Mouse (Mus musculus) right cerebral cortex, adult 2 months (tissue): ENCODE data around the gene Notch4.

Experiments
- DNase-seq, 2 experiments: peaks; one replicate each; pipeline ENCODE4 v3.0.0; 2021 to 2022; ENCODE audit warnings: low spot score in 2 of 2

The Notch4 gene

DNA sequence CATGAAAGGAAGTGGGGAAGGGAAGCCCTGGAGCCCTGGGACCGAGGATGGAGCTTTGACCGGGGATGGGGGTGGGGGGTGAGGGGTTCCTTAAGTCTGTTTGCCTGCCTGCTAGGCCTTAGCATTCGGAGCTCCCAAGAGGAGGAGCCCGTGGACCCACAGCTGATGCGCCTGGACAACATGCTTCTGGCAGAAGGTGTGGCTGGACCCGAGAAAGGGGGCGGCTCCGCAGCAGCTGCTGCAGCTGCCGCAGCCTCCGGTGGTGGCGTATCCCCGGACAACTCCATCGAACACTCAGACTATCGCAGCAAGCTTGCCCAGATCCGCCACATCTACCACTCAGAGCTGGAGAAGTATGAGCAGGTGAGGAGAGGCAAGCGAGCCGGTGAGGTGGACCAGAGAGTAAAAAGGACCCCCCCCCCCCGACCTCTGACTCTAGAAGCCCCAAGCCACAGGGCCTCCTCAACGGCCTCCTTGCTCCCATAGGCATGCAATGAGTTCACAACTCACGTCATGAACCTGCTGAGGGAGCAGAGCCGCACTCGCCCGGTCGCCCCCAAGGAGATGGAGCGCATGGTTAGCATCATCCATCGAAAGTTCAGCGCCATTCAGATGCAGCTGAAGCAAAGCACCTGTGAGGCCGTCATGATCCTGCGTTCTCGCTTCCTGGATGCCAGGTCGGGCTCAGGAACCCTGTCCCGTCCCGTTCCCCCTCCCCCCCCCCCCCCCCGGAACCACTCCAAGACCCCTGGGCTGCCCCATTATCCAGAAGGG is 29.9 kb downstream of the Notch4 start:
- DNase-seq = no peak

DNA sequence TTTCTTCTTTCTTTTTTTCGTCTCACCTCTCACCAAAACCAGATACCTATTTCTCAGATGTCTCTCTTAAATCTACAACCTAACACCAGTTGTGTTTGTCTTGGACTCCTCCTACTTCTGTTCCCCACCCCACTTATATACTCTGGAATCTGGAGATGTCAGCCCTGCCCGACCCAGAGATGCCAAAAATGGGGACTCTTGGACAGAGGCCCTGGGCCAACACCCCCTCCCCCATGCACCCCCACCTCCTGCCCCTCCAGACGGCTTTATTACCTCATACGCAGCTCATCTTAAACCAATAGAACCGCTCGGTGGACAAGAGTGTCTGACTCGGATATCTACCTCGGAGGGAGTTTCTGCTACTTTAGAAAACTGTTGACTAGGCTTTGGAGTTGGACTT is 32.0 kb downstream of the Notch4 start:
- DNase-seq = no peak

DNA sequence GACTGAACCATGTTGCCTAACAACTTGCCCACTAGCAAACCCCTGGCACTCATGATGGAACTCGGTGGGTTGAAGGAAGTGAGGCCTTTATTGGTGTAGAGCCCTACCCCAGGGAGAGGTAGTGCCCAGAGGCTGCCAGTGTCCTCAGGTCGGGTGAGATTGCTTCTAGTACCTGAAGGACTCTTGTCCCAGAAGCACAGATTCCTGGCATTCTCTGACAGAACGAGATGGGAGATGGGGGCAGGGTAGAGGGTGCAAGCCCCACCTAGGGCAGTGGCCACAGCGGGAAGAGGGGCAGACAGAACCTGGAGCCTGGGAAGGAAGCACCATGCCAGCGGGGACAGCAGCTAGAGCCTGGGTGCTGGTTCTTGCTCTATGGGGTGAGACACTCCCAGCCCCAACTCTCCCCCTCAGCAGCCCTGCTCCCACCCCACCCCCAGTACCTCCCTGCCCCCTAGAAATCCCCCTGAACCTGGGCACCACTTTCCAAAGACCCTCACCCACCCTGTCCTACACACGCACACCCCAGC is 33.6 kb downstream of the Notch4 start, which contains the start of gene Ager:
TSS of gene Ager (plus strand) at position 297 of the 530 bp plus-strand sequence.
- DNase-seq = no peak

DNA sequence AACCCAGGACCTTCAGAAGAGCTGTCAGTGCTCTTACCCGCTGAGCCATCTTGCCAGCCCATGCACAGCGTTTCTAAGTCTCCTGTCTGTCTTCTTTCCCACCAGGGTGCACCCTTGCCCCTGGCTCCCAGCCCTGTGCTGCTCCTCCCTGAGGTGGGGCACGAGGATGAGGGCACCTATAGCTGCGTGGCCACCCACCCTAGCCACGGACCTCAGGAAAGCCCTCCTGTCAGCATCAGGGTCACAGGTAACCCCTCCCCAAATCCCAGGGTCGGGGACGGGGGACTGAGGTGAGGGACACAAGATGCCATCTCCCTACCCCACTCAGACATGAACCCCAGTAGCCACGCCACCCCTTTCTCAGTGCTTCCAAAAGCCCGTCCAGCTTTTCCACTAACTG is 35.8 kb downstream of the Notch4 start:
- no peak for DNase-seq

DNA sequence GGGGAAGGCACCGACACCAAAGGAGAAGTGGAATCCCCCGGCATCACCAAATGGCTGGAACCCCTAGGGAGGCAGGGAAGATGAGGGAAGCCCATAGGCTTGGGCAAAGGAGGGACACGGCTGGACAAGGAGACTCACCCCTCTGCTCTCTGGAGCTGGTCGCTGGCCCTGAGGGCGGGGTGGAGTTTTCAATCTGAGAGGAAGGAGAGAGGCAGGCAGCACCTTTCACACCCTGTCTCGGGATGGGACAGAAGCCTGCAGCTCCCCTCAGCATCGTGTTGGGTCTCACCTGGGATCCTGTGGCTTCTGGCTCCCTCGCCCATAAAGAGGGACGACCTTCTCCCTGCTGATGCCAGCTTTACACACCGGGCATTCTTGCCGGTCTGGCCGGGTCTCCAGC is 37.7 kb downstream of the Notch4 start:
- no peak for DNase-seq

DNA sequence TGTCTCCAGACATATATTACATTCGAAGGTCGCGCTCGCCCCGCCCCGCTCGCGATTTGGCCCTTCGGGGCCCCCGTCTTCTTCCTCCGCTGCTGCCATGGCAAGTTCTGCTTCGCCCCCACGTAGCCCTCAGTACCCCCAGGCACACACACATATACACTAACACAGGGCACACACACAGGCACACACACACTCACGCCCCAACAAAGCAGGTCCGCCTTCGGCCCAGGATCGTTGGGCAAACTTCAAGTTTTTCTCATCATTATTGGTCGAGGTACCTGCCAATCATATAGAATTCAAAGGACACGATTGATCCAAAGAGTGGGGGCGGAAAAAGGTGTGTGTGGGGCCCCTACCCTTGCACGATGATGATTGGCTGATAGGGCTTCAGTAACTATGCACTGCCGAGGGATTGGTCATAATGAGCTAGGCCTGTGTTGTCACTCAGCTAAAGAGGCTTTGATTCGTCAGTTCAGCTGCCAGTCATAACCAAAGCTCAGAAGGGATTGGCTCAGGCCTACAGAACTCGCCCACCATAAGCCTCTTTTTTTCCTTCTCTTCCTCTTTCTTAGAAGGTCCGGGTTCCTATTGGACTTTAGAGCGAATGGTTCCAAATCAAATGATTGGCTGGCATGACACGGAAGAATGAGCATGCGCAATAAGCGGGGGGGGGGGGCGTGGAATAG is 39.5 kb downstream of the Notch4 start, which contains the start of gene Rnf5:
TSS of gene Rnf5 (minus strand) at position 316 of the 686 bp plus-strand sequence.
- peak; percentile 99 to 100 for DNase-seq

DNA sequence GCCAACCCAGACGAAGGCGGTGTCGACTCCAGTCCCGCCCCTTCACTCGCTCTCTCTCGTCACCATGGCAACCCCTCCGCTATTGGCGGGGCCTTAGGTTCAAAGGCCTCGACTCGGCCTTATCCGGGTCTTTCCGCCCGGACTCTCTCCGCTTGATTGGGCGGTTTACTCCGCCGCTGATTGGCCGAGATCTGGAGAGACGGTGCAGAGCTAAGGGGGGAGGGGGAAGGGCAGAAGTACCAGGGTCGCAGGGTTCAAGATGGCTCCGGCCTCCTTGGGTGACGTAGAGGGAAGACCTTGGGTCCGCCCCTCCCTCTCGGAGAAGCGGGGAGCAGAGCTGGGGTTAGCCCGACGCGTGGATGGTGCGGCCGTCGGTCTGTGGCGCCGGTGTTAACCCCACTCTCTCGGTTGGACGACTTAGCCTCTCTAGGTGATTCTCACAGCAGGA is 40.0 kb downstream of the Notch4 start, which contains the start of gene Agpat1:
TSS of gene Agpat1 (plus strand) at position 202 of the 448 bp plus-strand sequence.
- DNase-seq = peak; percentile 95 to 97

DNA sequence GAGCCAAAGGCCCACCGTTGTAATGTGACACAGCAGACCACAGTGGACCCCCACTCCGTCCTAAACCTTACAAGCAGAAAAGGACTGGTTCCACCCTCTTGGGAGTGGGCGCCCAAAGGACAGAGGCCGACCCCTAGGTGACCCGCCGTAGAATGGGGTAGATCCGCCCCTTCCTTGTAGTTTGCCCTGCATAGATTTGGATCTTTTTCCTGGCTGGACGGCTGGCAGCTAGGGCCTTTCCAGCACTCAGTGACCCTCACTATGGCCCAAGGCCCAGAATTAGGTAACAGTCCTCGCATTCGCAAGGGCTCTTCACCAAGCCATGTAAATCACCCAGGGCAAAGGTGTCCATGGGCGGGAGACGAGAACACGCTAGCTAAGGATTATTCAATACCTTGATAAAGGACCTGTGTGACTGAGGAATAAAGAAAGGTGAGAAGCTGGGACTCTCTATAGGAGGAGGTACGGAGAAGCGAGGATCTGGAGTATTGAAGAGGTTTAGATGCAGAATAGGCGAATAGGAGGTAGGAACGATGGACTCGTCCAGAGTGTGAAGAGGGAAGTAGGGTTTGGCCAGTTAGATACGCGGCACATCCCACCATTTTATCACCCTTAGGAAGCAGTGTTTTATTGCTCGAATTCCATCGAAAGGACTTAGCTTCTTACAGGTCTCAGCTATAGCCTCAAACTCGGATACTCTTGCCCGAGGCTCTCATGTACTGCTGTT is 40.6 kb downstream of the Notch4 start:
- DNase-seq = no peak

DNA sequence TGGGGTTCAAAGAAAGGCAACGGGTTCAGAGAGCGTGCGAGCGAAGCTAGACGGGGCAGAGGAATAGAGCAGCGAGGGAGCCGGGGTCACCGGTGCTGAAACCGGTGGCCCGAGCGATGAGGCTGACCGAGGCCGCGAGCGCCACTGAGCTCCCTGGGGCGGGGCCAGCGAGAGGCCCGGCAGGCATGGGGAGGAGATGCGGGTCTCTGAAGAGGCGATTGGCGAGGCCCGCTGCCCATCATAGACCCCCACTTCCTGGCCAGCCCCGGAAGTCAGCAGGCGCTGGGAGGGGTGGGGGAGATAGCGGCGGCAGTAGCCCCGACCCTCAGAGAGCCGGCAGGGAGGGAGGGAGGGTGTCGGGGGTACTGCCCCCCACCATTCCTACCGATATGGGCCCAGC is 41.5 kb downstream of the Notch4 start:
- DNase-seq = peak; percentile 99

DNA sequence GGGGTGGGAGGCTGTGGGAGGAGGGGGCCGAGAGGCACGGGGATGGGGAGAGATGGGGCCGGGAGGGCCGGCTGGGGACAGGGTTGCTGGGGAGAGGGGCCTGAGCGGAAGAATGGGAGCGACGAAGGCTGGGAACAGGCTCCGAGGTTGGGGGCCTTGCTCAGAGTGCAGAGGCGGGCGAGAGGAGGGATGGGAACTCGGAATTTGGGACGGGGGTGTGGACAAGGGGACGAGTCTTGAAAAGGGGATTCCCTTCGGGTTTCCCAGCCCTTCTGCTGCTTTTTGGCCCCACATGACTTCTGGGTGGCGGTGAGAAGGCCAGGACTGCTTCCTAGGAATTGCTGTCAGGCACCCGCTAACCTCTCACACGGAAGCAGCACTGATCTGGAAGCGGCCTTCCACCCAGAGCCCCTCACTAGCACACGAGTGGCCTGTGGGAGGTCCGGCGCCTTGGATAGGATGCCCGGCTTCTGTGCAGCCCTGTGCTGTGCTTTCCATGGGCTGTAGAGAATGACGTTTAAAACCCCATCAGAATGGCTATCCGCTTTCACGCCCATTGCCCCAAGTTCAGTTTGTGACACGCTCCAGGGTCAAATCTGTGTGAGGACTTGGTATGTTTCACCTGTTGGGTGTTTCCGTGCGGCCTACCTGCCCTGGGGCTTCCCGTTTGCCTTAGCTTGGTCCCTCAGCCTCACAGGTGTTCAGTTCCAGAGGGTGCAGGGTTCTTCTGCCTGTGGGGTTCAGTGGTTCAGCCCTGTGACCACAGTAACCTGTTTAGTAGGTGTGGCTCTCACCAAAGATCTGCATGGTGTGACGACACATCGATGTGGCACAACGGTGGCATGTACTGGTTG is 42.3 kb downstream of the Notch4 start:
- DNase-seq = no peak

DNA sequence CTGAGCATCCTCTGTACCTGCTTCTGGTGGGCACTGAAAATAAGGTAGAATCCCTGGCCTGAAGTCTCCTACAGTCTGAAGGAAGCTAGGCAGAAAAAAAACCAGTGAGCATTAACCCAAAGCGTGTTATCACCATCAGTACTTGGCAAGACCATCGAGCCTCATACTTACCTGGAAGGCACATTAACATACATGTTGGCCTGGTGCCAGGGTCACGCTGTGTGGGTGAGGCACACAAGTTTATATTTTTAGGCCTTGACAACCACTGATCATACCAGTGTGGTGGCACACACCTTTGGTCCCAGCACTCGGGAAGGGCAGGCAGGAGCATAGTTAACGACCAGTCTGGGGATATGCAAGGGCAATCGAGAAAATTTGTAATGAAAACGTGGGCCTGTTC is 43.9 kb downstream of the Notch4 start:
- no peak for DNase-seq

DNA sequence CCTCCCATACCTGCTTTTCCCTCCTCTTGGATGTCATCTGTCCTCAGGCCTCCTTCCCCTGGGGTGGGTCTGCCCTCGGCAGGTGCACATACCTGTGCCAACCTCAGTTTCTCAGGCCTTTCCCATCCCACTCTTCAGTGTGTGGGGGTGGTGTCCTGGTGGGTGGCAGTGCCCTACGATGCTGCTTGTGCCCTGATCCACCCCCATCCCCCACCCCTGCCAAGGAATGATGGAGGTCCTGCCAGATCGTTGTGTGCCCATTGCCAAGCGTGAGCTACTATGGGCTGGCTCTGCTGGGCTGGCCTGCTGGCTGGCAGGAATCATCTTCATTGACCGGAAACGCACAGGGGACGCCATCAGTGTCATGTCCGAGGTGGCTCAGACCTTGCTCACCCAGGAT is 47.0 kb downstream of the Notch4 start:
- DNase-seq = no peak

DNA sequence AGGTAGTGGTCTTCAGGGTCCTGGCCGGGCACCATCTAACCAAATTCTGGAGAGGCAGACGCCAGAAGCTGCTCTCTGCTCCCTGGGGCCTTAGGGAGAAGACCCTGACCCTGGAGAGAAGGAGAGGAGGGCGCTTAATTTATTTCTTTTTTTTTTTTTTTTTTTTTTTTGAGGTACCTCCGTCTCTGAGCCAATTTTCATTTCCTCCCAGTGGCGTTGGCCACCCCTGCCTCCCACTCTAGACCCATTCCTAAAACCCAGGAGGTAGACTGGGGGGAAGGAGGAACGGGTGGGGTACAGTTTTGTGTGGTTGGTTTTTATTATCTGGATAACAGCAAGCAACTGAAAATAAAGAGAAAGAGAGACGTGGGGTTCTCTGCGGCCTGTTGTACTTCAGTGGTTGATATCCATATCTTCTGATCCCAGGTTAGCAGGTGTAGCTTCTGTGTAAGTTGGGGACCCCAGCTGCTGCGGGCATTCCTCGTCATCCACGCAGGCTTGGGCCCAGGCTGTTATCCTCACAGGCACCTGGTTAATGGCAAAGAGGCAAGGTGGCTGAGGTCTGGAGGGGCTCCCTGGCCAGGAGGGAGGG is 49.1 kb downstream of the Notch4 start:
- no peak for DNase-seq

DNA sequence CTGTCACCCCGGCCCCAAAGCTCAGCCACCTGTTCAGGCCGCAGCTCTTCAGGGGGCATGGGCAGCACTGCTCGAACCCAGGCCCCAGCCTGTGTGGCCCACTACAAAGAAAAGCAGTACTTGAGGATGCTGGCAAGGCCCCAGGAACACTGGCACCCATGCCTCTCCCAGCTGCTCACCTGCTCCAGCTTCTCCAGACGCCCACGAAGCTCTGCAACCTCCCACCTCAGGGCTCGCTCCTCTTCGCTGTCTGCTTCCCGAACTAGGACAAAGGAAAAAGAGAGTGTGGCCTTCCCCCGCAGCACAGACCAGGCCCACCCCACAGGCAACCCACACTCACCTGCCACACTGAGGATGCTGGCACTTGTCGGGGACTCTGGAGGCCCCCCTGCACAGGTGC is 49.8 kb downstream of the Notch4 start:
- DNase-seq = no peak

DNA sequence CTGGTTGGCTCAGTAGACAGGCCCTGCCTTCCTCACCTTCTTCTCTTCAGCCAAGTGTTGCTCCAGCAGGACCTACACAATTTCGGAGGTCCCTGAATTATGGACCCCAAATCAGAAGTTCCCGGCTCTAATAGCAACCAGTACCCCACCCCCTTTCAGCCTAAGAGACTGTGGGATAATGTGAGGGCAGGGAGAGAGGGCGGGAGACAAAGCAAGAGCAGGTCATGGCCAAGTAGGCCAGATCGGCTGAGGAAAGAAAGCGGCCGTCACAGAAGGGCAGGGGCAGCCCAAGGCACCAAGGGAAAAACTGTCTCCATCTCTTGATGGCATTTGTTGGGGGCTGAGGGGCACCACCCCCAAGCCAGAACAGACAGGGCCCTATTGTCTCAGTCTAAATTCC is 51.8 kb downstream of the Notch4 start, which contains the start of gene Egfl8:
TSS of gene Egfl8 (minus strand) at position 101 of the 400 bp plus-strand sequence.
- DNase-seq = no peak

DNA sequence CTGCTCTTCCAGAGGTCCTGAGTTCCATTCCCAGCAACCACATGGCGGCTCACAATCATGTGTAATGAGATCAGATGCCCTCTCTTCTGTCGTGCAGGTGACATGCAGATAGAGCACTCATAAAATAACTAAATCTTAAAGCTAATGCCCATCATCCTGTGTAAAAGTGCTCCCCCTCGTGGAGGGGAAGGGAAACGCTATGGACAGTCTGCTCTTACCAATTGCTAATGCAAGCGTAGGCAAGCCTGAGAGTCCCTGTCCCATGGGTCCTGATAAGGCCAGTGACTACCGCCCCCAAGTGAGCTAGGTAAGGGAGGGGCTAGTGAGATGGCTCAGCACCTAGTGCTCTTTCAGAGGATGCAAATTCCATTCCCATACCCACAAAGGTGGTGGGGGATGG is 54.9 kb downstream of the Notch4 start:
- DNase-seq = peak; percentile 76 to 78

DNA sequence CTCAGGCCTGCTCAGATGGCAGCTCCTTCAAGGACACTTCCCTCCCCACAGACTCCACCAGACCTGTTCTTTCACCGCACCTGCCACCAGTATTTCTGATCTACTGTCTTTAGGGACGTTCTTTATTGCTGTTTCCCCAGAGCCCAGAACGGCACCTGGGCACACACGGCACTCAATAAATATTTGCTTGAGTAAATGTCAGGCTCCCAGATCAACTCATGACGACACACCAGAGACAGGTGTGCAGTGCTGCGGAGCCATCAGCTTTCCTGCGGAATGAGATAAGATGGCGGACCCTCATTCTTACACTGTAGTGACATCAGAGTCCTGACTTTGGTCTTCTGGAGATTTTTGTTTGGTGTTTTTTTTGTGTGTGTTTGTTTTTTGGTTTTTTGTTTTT is 56.9 kb downstream of the Notch4 start:
- no peak for DNase-seq

DNA sequence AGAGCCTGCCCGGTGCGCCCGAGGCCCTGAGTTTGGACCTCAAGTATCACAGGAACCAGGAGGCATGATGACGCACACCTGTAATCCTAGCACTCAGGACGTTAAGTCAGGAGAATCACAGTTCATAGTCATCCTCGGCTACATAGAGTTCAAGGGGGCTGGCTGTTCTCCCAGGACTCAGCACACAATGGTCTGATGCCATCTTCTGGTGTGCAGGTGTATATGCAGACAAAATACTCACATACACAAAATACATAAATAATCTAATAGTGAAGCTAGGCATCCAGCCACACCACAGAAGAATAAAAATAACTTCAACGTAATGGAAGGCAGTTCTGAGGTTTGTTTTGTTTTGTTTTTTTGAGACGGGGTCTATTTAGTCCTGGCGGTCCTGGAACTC is 59.1 kb downstream of the Notch4 start:
- DNase-seq = no peak

DNA sequence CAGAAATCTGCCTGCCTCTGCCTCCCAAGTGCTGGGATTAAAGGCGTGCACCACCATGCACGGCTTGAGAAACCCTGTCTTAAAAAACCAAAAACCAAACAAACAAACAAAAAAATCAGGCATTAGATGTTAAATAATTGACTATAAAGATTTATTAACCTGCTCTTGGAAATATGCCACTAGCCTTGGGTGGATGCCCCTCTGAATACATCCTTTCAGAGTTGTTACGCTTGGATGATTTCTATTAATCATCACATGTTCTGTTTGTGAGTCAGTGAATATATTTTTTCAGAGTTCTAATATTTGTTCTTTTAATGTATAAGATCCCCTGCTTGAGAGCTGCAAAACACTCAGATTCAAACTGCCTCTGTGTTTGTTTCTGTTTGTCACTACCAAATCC is 60.9 kb downstream of the Notch4 start:
- DNase-seq = no peak

DNA sequence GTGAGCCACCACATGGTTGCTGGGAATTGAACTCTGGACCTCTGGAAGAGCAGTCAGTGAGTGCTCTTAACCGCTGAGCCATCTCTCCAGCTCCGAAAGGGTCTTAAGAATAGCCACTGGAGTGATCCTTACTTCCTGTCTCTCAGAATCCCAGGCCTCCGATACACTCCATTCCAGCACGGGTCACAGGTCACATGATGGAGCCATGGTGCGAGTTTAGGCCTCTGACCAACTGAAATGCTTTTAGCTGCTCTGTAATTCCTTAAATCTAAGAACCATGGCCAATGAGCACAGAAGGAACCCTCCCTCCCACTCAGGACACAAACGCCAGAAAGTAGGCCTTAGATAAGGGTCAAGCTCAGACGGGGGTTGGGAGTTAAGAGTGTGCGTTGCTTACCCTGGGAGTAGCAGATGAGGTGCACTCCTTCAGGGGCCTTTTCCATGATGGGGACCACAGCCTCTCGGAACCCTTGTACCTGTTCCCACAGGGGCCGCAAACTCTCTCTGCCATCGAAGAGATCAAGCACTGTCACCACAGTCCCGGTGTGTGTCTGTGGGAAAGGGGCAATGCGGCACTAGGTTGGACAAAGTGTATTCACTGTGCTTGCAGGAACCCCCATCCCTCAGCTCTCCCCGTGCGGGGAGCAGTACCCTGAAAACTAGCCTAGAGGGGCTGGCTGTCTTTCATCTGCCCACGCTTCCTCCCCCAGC is 62.1 kb downstream of the Notch4 start:
- DNase-seq = no peak
